Mouse (Mus musculus): ENCODE data around the gene Cdc5l. TPM values are rescaled to one million over a fixed set of nuclear protein-coding genes. Genes with fewer than 3 reads are reported as not detected.

Gene Cdc5l
- total RNA-seq (2021) (10 to 100 TPM; 39.4 to 40.5 TPM), polyA plus RNA-seq (2012; rRNA removed) (7.3 and 14.3 TPM in 2 replicates)
- long read RNA-seq, transcript Cdc5l-201 (16 exons, 3,027 nt), result major isoform, 30 of 33 reads
- long read RNA-seq, partial matches to known transcripts, result 3 of 33 reads
- long read RNA-seq, other reads (novel, unspliced or antisense), result 0 of 33 reads

DNA sequence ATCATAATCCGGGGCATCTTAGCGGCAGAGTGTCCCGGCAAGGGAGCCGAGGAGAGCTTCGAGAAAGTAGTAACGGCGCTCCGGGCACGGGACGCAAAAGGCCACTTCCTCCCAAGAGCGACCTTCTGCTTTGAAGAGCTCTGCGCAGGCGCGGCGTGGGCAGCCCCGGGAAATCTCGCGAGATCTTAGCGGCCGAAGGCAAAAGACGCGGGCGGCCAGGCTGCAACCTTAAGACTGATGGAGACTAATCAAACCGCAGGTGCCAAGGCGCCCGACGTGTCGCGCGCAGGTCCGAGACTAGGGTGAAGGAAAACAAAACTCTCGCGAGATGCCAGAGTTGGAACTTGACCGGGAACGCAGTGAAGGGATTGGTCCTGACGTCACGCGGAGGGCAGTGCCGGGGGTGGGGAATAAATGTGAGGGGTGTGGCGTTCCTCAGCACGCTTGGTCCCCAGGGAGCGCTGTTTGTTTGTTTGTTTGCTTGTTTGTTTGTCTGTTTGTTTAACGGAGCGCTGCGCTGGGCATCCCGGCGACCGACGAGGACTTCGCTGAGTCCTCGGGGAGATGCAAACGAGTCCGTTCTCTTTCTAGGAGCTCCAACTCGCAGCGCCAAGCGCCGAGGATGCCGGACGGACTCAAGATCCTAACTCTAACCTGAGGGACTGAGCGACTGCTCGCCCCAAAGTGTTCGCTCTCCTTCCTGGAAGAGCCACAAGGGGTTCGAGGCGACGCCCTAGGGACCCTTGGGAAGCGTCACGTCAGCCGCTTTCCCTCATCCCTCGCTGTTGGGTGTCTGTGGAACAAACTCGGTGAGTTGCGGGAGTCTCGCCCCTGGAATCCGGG is at the start of gene Cdc5l:
Cdc5l (minus strand) TSS at position 319 of the 843 bp plus-strand sequence.
- intact Hi-C loops (cut with DNase I), result loop anchor here (2.0 kb wide), 1 partner anchor 73 kb away; the partner anchor contains the start of gene Aars2
- Histone ChIP-seq H3K79me2 (replicated peaks; ENCODE audit: control insufficient read depth, insufficient read depth, low read length) (peaks cover 2% of the 10 kb centered on the region; the same call in 1 of the 2 replicates), H3K4me1 (ENCODE audit: control insufficient read depth, insufficient read depth, low read length) (peaks cover 3% of the 10 kb centered on the region), H3K27me3 (ENCODE audit: control insufficient read depth, insufficient read depth, low read length) (no peaks in the 10 kb centered on the region), H3K27ac (peak within 1 kb of the TSS; percentile 94), H3K36me3 (ENCODE audit: control insufficient read depth, insufficient read depth, low read length) (peaks cover 6% of the 10 kb centered on the region), H3K4me3 (peak within 1 kb of the TSS; percentile 68), H3K9ac (ENCODE audit: low read depth, low read length) (peak within 1 kb of the TSS; percentile 90)
- peak; percentile 96 to 97 for DNase-seq
- under 1% methylated on average over 73 of the region's 73 CpGs for WGBS
- TF ChIP-seq EP300 (IDR thresholded peaks at IDR 0.05; ENCODE audit: insufficient read depth, low read depth, low read length) (no peak), POLR2A (IDR thresholded peaks at IDR 0.05; ENCODE audit: insufficient read depth, low read depth, low read length) (peak; percentile 97), CTCF (IDR thresholded peaks at IDR 0.05) (peak; percentile 36)

DNA sequence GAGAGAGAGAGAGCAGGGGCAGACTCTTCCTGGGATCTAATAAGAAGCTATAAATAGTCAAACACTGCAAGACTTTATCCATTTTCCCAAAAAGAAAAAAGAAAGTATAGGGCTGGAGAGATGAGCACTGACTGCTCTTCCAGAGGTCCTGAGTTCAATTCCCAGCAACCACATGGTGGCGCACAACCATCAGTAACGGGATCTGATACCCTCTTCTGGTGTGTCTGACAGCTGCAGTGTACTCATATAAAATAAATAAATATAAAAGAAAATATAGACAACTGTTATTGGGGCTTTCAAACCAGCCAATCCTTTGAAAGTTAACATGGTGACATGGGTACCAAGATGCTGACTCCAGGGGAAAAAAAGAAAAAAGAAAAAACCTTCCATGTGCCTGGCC is 46.9 kb upstream of the Cdc5l start:
- no peak overlapping the region for H3K4me3 ChIP-seq
- H3K4me1 ChIP-seq (ENCODE audit: control insufficient read depth, insufficient read depth, low read length), result no peaks in the 10 kb centered on the region
- DNase-seq, result no peak
- H3K9ac ChIP-seq (ENCODE audit: low read depth, low read length), result no peak overlapping the region
- H3K79me2 ChIP-seq (replicated peaks; ENCODE audit: control insufficient read depth, insufficient read depth, low read length), result no peaks in the 10 kb centered on the region
- H3K36me3 ChIP-seq (ENCODE audit: control insufficient read depth, insufficient read depth, low read length), result no peaks in the 10 kb centered on the region
- intact Hi-C loops (cut with DNase I), result no loop called here
- WGBS, result 25% methylated on average over 2 of the region's 2 CpGs
- H3K27ac ChIP-seq, result no peak overlapping the region
- TF ChIP-seq EP300 (IDR thresholded peaks at IDR 0.05; ENCODE audit: insufficient read depth, low read depth, low read length) (no peak), CTCF (IDR thresholded peaks at IDR 0.05) (peak; percentile 50)
- no peaks in the 10 kb centered on the region for H3K27me3 ChIP-seq (ENCODE audit: control insufficient read depth, insufficient read depth, low read length)

DNA sequence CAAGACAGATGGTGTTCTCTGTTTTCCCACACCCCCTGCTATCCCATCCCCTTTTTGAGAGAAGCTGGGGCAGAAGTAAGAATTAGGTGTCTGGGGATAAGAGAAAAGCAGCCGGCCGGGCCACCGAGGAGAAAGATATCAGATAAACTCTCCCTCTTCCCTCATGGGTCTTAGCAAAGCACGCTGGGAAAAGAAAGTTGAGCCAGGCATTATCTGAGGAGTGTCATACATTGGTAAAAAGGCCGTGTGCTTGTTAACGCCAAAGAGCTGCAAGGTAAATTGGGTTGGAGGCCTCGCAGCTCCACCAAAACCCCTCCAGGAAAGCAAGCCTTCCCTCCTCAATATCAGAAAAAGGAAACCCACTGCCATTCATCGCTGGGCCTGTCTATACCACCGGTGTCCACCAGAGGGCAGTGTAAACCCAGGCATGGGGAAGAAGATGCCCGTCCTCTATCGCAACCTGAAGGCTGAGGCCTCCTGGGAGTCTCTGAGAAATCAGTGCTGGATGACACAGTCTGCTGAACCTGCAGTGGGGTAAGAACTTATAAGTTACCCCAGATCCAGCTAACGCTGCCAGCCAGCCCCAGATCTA is 44.8 kb upstream of the Cdc5l start:
- no peaks in the 10 kb centered on the region for H3K79me2 ChIP-seq (replicated peaks; ENCODE audit: control insufficient read depth, insufficient read depth, low read length)
- peaks cover 1% of the 10 kb centered on the region for H3K4me1 ChIP-seq (ENCODE audit: control insufficient read depth, insufficient read depth, low read length)
- 6% methylated on average over 12 of the region's 12 CpGs for WGBS
- H3K4me3 ChIP-seq, result no peak overlapping the region
- no peak overlapping the region for H3K9ac ChIP-seq (ENCODE audit: low read depth, low read length)
- H3K27me3 ChIP-seq (ENCODE audit: control insufficient read depth, insufficient read depth, low read length), result no peaks in the 10 kb centered on the region
- no peaks in the 10 kb centered on the region for H3K36me3 ChIP-seq (ENCODE audit: control insufficient read depth, insufficient read depth, low read length)
- intact Hi-C loops (cut with DNase I), result loop anchor here (1.0 to 2.0 kb wide), 2 partner anchors 74 to 164 kb away; no protein-coding TSS in a partner anchor
- no peak overlapping the region for H3K27ac ChIP-seq
- peak; percentile 68 to 85 for DNase-seq
- TF ChIP-seq POLR2A (IDR thresholded peaks at IDR 0.05; ENCODE audit: insufficient read depth, low read depth, low read length) (no peak), CTCF (IDR thresholded peaks at IDR 0.05) (peak; percentile 98; the same call in 1 of the 2 replicates), EP300 (IDR thresholded peaks at IDR 0.05; ENCODE audit: insufficient read depth, low read depth, low read length) (peak; percentile 84)

DNA sequence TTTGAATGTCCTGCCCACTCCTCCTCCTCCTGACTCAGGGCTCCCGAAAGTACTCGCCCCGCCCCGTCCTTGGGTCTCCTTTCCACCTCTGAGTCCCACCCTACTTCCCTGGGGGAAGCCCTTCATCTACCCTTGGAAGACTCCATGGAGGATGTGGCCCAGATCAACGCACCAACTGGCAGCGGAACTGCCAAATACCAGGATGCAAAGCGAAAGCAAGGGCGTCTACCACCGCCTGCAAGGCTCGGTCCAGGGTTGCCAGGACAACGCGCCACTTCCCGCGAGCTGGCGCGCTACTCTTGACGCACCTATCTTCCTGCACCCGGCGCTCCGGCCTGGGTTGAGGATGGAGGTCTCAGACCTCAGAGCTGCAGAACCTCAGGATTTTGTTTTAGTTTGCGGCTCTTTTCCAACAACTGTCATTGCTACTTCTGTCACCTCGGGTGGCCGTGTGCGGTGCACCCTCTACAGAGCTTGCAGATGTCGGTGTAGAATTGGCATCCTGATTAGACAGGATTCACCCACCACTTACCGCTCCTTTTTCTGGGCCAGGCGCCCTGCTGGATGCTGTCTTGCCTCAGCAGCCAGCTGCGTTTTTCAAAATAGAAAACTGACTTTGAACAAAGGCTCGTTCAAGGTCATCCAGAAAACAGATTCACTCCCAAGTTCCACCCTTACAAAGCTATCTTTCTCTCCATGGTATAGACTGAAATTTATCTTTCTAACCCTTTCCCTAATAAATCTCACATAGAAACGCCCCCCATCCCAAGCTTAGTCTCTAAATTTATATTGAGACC is 41.3 kb upstream of the Cdc5l start, which contains the start of gene Spats1:
Spats1 (minus strand) TSS at position 747 of the 797 bp plus-strand sequence.
- H3K36me3 ChIP-seq (ENCODE audit: control insufficient read depth, insufficient read depth, low read length), result no peaks in the 10 kb centered on the region
- TF ChIP-seq CTCF (IDR thresholded peaks at IDR 0.05) (no peak), EP300 (IDR thresholded peaks at IDR 0.05; ENCODE audit: insufficient read depth, low read depth, low read length) (no peak), POLR2A (IDR thresholded peaks at IDR 0.05; ENCODE audit: insufficient read depth, low read depth, low read length) (no peak)
- WGBS, result 2% methylated on average over 30 of the region's 30 CpGs
- peak within 1 kb of the TSS; percentile 48 for H3K4me3 ChIP-seq
- H3K27ac ChIP-seq, result no peak within 1 kb of the TSS
- DNase-seq, result peak; percentile 51 to 62
- intact Hi-C loops (cut with DNase I), result no loop called here
- no peaks in the 10 kb centered on the region for H3K27me3 ChIP-seq (ENCODE audit: control insufficient read depth, insufficient read depth, low read length)
- H3K79me2 ChIP-seq (replicated peaks; ENCODE audit: control insufficient read depth, insufficient read depth, low read length), result no peaks in the 10 kb centered on the region
- H3K9ac ChIP-seq (ENCODE audit: low read depth, low read length), result no peak within 1 kb of the TSS
- H3K4me1 ChIP-seq (ENCODE audit: control insufficient read depth, insufficient read depth, low read length), result peaks cover 1% of the 10 kb centered on the region

DNA sequence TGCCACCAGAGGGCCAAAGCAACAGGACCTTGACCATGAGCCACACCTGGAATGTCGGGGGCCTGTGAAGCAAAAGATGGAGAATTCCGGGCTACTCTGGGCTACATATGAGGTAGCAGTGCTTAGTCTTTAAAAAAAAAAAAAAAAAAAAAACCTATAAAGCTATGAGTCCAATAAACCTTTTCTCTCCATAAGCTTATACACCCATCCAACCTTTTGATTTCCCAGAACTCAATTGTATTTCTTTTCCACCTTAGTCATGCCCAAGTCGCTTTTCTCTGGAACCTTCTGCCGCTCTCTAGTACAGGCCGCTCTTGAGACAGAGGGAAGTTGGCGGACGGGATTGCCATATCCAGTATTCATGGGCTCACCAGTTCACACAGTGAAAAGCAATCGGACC is 40.6 kb upstream of the Cdc5l start:
- no peak for DNase-seq
- Histone ChIP-seq H3K4me1 (ENCODE audit: control insufficient read depth, insufficient read depth, low read length) (peaks cover 1% of the 10 kb centered on the region), H3K27ac (no peak overlapping the region), H3K9ac (ENCODE audit: low read depth, low read length) (no peak overlapping the region), H3K27me3 (ENCODE audit: control insufficient read depth, insufficient read depth, low read length) (no peaks in the 10 kb centered on the region), H3K36me3 (ENCODE audit: control insufficient read depth, insufficient read depth, low read length) (no peaks in the 10 kb centered on the region), H3K79me2 (replicated peaks; ENCODE audit: control insufficient read depth, insufficient read depth, low read length) (no peaks in the 10 kb centered on the region), H3K4me3 (0 out of 2 replicates have a peak overlapping the region, but pooled peaks have one; percentile 48)
- WGBS, result 76% methylated on average over 8 of the region's 8 CpGs
- no peak for TF ChIP-seq POLR2A (IDR thresholded peaks at IDR 0.05; ENCODE audit: insufficient read depth, low read depth, low read length)
- TF ChIP-seq CTCF (IDR thresholded peaks at IDR 0.05), result no peak
- no peak for TF ChIP-seq EP300 (IDR thresholded peaks at IDR 0.05; ENCODE audit: insufficient read depth, low read depth, low read length)
- intact Hi-C loops (cut with DNase I), result no loop called here

Data from heart, adult 2 months (tissue).